Mouse (Mus musculus) heart, adult 2 months (tissue): ENCODE measurements around the gene Tbc1d22a. TPM values are rescaled to one million over a fixed set of nuclear protein-coding genes. Genes with fewer than 3 reads are reported as not detected.

Experiments used
- DNase-seq, 2 experiments: peaks; one replicate each; pipeline ENCODE4 v3.0.0; 2021
- H3K27ac ChIP-seq: fragments of 200-600 bp; 2 replicates; pipeline ENCODE4 v1.8.1; 2022
- H3K27me3 ChIP-seq: fragments of 200-500 bp; 2 replicates; pipeline ENCODE4 v1.6.1; 2012; ENCODE audit warnings: mild to moderate bottlenecking, low read length, inconsistent platforms, mixed read lengths; ENCODE audit not compliant: control insufficient read depth, insufficient read depth
- H3K36me3 ChIP-seq: fragments of 200-500 bp; 2 replicates; pipeline ENCODE4 v1.6.1; 2012; ENCODE audit warnings: low read length, inconsistent platforms; ENCODE audit not compliant: control insufficient read depth, insufficient read depth
- H3K4me1 ChIP-seq: fragments of 200-500 bp; 2 replicates; pipeline ENCODE4 v1.6.1; 2011; ENCODE audit warnings: low read length; ENCODE audit not compliant: control insufficient read depth, insufficient read depth
- H3K4me3 ChIP-seq: fragments of 200-600 bp; 2 replicates; pipeline ENCODE4 v1.8.1; 2022
- H3K79me2 ChIP-seq: fragments of 200-500 bp; replicated peaks from 2 replicates; pipeline ENCODE4 v1.6.1; 2012; ENCODE audit warnings: mild to moderate bottlenecking, inconsistent platforms, low read length, moderate library complexity, mixed read lengths; ENCODE audit not compliant: control insufficient read depth, insufficient read depth
- H3K9ac ChIP-seq: fragments of 200-500 bp; 2 replicates; pipeline ENCODE4 v1.6.1; 2012; ENCODE audit warnings: low read depth, mild to moderate bottlenecking, control low read depth, inconsistent platforms, low read length, mixed read lengths
- CTCF ChIP-seq: fragments of 200-600 bp; IDR thresholded peaks from 2 replicates; pipeline ENCODE4 v1.8.1; 2022; ENCODE audit warnings: antibody characterized with exemption, mild to moderate bottlenecking, moderate library complexity
- EP300 ChIP-seq: fragments of 200-500 bp; IDR thresholded peaks from 2 replicates; pipeline ENCODE4 v1.6.1; 2011; ENCODE audit warnings: low read depth, low read length, control low read depth; ENCODE audit not compliant: insufficient read depth
- POLR2A ChIP-seq: fragments of 200-500 bp; IDR thresholded peaks from 2 replicates; pipeline ENCODE4 v1.6.1; 2011; ENCODE audit warnings: mild to moderate bottlenecking, low read depth, low read length, control low read depth; ENCODE audit not compliant: insufficient read depth
- WGBS: fragments of 180-500 bp; shearing (Covaris S2); methylation state at CpG from one replicate; pipeline ENCODE4 v1.1.7; 2018; 5-methylcytosine and 5-hydroxymethylcytosine counted together
- intact Hi-C: fragments of 180-260 bp; cut with DNase I; formaldehyde crosslinking; loops from one replicate; pipeline ENCODE4 v1.15.1; 2025
- polyA plus RNA-seq: library from polyadenylated mRNA; depleted of rRNA; stranded (reverse); fragments of >200 nt; gene quantifications from 2 replicates; pipeline ENCODE4 v1.2.3, GENCODE M21; 2012
- total RNA-seq, 2 experiments: library from RNA; stranded (reverse); gene quantifications; 2 replicates each; pipeline ENCODE4 v1.2.3; 2021

Gene Tbc1d22a
- total and polyA plus RNA-seq, 3 experiments, result 21.8 to 25.6 (median 23.2) TPM

DNA sequence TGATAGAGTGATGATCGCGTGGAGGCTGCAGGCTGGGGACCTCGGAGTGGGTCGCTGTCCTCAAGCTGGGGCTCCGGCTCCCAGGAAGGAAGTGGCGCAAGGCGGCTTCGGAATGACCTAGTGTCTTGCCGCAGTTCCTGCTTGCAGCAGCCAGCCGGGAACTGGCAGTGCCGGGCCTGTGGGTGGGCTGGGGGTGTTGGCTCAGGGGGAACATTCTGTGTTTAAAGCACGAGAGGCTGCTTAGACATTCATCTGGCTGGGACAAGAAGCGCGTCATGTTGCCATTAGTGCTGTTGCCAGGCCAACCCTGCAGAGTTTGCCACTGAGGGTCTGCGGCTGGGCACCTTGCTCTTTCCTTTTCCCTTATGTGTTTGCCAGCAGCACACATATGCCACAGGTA is 63.2 kb downstream of the Tbc1d22a start:
- intact Hi-C loops, result no loop called here
- Histone ChIP-seq H3K4me3 (no peak overlapping the region), H3K27ac (no peak overlapping the region), H3K27me3 (no peaks in the 10 kb centered on the region), H3K9ac (no peak overlapping the region), H3K79me2 (peaks cover 2% of the 10 kb centered on the region; the same call in 1 of the 2 replicates), H3K4me1 (no peaks in the 10 kb centered on the region), H3K36me3 (no peaks in the 10 kb centered on the region)
- no peak for TF ChIP-seq EP300
- 81% methylated on average over 15 of the region's 15 CpGs for WGBS
- peak in 1 of 2 experiments; percentile 17 for DNase-seq

DNA sequence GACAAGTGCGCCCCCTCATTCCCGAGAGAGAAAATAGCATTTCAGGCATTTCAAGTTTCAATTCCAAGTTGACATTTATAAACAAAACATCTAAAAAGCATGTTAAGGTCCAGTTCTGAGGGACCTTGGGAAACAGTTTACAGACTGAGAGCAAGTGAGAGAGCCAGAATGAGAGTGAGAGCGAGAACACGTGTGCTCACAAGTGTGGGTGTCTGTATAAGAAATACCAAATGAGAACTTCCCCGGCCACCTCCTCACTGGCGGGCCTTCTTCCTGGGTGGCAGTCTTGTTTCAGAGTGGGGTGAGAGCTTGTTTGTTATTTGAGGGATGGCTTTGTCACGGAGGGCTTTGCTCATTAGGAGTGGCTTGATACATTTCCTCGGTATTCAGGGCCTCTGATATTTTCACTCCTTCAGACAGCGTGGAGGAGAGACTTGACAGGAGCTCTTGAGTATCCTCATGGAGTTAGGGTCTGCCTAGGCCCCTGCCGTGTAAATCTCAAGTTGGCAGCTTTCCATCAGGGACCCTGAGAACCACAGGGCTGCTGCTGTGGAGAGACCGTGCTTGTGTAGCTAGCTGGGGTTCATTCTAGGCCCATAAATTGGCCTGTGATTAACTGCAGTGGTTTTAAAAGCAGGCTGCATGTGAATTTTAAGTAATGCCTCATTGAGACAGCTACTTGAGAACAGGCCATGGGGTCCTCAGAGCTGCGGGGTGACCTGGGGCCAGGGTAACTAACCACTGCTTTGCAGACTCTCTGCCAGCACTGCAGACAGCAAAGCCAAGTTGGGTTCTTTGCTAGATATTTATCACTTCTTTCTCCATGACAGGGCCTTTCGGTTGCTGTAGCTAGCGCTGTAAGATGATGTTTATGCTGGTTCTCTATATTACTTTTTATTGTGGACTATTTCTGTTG is 65.1 kb downstream of the Tbc1d22a start:
- intact Hi-C loops, result no loop called here
- Histone ChIP-seq H3K4me1 (no peaks in the 10 kb centered on the region), H3K4me3 (no peak overlapping the region), H3K79me2 (peaks cover 2% of the 10 kb centered on the region; the same call in 1 of the 2 replicates), H3K36me3 (no peaks in the 10 kb centered on the region), H3K27ac (no peak overlapping the region), H3K27me3 (no peaks in the 10 kb centered on the region), H3K9ac (no peak overlapping the region)
- TF ChIP-seq EP300 (no peak), CTCF (no peak), POLR2A (no peak)
- no peak for DNase-seq
- 89% methylated on average over 14 of the region's 14 CpGs for WGBS

DNA sequence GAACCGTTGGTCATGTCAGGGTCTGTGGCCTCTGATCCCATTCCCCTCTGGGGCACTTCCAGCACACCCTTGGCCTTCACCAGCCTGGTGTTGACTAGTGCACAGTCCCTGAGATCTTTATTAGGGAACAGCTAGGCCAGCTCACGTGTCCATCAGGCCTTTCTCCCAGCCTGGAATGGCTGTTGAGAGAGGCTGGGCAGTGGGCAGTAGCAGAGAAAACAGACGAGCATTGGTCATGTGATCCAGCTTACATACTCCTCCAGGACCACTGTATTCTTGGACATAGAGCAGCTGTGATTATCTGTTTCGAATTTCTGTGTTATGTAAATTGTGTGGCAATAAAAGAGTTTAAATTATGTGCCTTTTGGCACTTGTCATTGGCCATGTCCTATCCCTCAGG is 65.9 kb downstream of the Tbc1d22a start:
- 58% methylated on average over 4 of the region's 4 CpGs for WGBS
- no peak for DNase-seq

DNA sequence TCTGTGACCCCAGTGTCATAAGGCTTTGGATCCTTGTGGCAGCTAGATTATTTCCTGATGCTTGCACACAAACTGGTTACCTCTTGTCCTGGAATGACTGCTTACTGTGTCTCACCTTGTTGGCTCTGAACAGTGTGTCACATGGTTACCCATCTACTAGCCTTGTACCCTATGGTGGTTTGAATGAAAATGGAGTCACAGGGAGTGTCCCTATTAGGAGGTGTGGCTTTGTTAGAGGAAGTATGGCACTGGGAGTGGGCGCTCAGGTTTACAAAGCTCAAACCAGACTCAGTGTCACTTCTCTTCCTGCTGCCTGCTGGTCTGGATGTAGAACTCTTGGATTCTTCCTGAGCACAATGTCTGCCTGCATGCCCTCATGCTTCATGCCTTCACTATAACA is 69.0 kb downstream of the Tbc1d22a start:
- no peak overlapping the region for H3K4me3 ChIP-seq
- H3K79me2 ChIP-seq, result peaks cover 2% of the 10 kb centered on the region; the same call in 1 of the 2 replicates
- TF ChIP-seq EP300, result no peak
- no peak for TF ChIP-seq CTCF
- no peak for TF ChIP-seq POLR2A
- 77% methylated on average over 1 of the region's 1 CpGs for WGBS
- intact Hi-C loops, result no loop called here
- no peaks in the 10 kb centered on the region for H3K4me1 ChIP-seq
- no peak overlapping the region for H3K9ac ChIP-seq
- no peaks in the 10 kb centered on the region for H3K27me3 ChIP-seq
- no peak for DNase-seq
- no peaks in the 10 kb centered on the region for H3K36me3 ChIP-seq
- H3K27ac ChIP-seq, result no peak overlapping the region

More for the DNA sequence above, 65.9 kb downstream of the Tbc1d22a start:
- intact Hi-C loops, result no loop called here
- Histone ChIP-seq H3K79me2 (peaks cover 2% of the 10 kb centered on the region; the same call in 1 of the 2 replicates), H3K9ac (no peak overlapping the region), H3K27me3 (no peaks in the 10 kb centered on the region), H3K27ac (no peak overlapping the region), H3K4me3 (no peak overlapping the region), H3K4me1 (no peaks in the 10 kb centered on the region), H3K36me3 (no peaks in the 10 kb centered on the region)
- TF ChIP-seq CTCF (no peak), EP300 (no peak), POLR2A (no peak)

DNA sequence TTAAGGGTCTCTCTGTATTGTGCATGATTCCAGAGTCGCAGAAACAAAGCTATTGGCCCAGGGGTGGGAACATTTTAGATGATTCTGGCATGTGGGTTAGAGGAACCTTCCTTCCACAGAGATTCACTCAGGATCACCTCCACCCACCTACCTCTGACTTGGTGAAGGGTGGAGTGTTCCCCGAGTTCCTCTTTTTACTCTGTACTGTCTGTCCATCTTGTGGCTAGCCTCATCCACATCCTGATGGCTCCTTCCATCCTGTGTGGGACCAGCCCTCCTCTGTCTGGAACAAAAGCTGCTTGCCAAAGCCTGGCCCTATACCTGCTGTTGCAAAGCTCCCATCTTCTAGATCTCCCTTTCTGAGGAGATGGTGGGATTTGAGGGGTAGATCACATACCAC is 71.0 kb downstream of the Tbc1d22a start:
- Histone ChIP-seq H3K4me3 (no peak overlapping the region), H3K27me3 (no peaks in the 10 kb centered on the region), H3K79me2 (no peaks in the 10 kb centered on the region), H3K4me1 (no peaks in the 10 kb centered on the region), H3K36me3 (no peaks in the 10 kb centered on the region), H3K27ac (no peak overlapping the region), H3K9ac (no peak overlapping the region)
- intact Hi-C loops, result no loop called here
- no peak for TF ChIP-seq CTCF
- WGBS, result 85% methylated on average over 2 of the region's 2 CpGs
- no peak for DNase-seq

DNA sequence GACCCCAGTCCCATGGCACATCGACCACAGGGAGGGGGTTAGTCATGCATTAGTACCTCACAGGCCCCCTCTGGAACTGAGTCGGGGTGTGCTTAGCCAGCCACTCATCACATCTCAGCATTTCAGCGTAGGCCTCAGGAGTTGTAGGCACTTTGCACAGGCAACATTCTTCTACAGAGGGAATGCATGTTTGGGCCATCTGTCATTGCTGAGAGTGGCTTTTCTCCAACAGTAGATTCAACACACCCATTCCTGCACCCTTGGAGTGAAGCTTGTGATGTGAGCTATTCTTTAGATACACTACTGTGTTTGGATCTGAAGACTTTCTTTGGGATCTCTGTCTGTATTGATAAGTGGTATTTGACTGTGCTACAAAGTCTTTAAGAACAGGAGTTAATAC is 75.8 kb downstream of the Tbc1d22a start:
- H3K36me3 ChIP-seq, result no peaks in the 10 kb centered on the region
- intact Hi-C loops, result no loop called here
- no peak overlapping the region for H3K9ac ChIP-seq
- no peaks in the 10 kb centered on the region for H3K79me2 ChIP-seq
- H3K4me1 ChIP-seq, result no peaks in the 10 kb centered on the region
- 59% methylated on average over 3 of the region's 3 CpGs for WGBS
- H3K27ac ChIP-seq, result no peak overlapping the region
- no peak for TF ChIP-seq EP300
- TF ChIP-seq CTCF, result no peak
- TF ChIP-seq POLR2A, result no peak
- no peak overlapping the region for H3K4me3 ChIP-seq
- no peak for DNase-seq
- no peaks in the 10 kb centered on the region for H3K27me3 ChIP-seq
